Mouse (Mus musculus) spleen, adult 2 months (tissue): ENCODE measurements around the gene Ugt1a7c. TPM values are rescaled to one million over a fixed set of nuclear protein-coding genes. Genes with fewer than 3 reads are reported as not detected.
"Not testable (repeated sequence)": the region's sequence is repeated elsewhere in the genome, so short reads cannot be mapped to it uniquely, and the experiment has no call there.

Experiments used
- DNase-seq, 2 experiments: peaks; one replicate each; pipeline versions ENCODE4 v3.0.0 to v3.0.0-alpha.2; 2012 to 2021; ENCODE audit warnings: low spot score in 2 of 2, low read depth in 1 of 2
- H3K27ac ChIP-seq: fragments of 200-500 bp; 2 replicates; pipeline ENCODE4 v1.5.1; 2012; ENCODE audit warnings: low read length, inconsistent platforms; ENCODE audit not compliant: insufficient read depth
- H3K27me3 ChIP-seq: fragments of 200-500 bp; 2 replicates; pipeline ENCODE4 v1.6.1; 2012; ENCODE audit warnings: mild to moderate bottlenecking, moderate library complexity, low read length, inconsistent platforms; ENCODE audit not compliant: control insufficient read depth, insufficient read depth
- H3K36me3 ChIP-seq: fragments of 200-500 bp; 2 replicates; pipeline ENCODE4 v1.6.1; 2012; ENCODE audit warnings: mild to moderate bottlenecking, low read length, inconsistent platforms; ENCODE audit not compliant: control insufficient read depth, insufficient read depth
- H3K4me1 ChIP-seq: fragments of 200-500 bp; 2 replicates; pipeline ENCODE4 v1.6.1; 2011; ENCODE audit warnings: inconsistent platforms; ENCODE audit not compliant: control insufficient read depth, insufficient read depth, insufficient read length
- H3K4me3 ChIP-seq: fragments of 200-500 bp; 2 replicates; pipeline ENCODE4 v1.5.1; 2011; ENCODE audit warnings: mild to moderate bottlenecking, inconsistent platforms; ENCODE audit not compliant: insufficient read depth, insufficient read length; ENCODE audit errors: extremely low read depth
- CTCF ChIP-seq: fragments of 200-500 bp; IDR thresholded peaks from 2 replicates; pipeline ENCODE4 v1.5.1; 2011; ENCODE audit warnings: mild to moderate bottlenecking, inconsistent platforms; ENCODE audit not compliant: insufficient read depth, insufficient read length, insufficient replicate concordance; ENCODE audit errors: extremely low read depth
- POLR2A ChIP-seq: fragments of 200-500 bp; IDR thresholded peaks from 2 replicates; pipeline ENCODE4 v1.6.1; 2011; ENCODE audit warnings: low read depth, low read length, inconsistent platforms
- WGBS: fragments of 180-500 bp; shearing (Covaris S2); methylation state at CpG from one replicate; pipeline ENCODE4 v1.1.7; 2018; 5-methylcytosine and 5-hydroxymethylcytosine counted together
- polyA plus RNA-seq: library from polyadenylated mRNA; depleted of rRNA; stranded (reverse); fragments of >200 nt; gene quantifications from 2 replicates; pipeline ENCODE4 v1.2.3, GENCODE M21; 2012

Gene Ugt1a7c
- polyA plus RNA-seq, 1 experiment, result 1.5 TPM

DNA sequence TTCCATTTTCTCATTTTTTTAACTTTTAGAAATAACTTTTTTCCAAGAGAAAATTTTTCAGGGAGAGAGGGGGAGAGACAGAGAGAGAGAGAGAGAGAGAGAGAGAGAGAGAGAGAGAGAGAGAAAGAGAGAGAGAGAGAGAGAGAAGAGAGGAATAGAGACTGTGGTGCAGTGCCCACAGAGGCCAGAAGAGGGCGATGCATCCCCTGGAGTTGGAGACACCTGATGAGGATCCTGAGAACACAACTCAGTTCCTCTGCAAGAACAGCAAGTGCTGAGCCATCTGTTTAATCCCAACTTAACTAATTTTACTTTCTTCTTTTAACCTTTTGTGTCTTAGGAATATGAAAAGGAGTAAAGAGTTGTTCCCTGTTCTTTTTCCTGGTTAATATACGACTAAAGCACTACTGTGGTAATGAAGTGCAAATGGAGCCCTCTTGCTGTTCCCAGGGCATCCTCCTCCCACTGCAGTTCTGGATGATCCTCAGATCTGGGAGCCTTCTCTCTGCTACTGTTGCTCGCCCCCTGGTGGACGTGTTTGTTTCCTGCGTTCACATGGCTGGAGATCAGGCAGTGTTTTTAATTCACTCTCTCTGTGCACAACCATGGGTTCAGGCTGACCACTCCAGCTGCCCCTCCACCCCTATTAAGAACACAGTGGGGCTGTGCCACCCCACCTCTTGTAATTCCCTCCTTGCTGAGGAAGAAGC, 49.3 kb downstream of the Ugt1a7c start:
- not testable (repeated sequence) for H3K4me3 ChIP-seq, H3K27me3 ChIP-seq, H3K4me1 ChIP-seq, H3K36me3 ChIP-seq, H3K27ac ChIP-seq
- WGBS, result 27% methylated on average over 5 of the region's 5 CpGs
- DNase-seq, result peak in 1 of 2 experiments; percentile 17
- peak; percentile 26; the same call in 1 of the 2 replicates for TF ChIP-seq CTCF

DNA sequence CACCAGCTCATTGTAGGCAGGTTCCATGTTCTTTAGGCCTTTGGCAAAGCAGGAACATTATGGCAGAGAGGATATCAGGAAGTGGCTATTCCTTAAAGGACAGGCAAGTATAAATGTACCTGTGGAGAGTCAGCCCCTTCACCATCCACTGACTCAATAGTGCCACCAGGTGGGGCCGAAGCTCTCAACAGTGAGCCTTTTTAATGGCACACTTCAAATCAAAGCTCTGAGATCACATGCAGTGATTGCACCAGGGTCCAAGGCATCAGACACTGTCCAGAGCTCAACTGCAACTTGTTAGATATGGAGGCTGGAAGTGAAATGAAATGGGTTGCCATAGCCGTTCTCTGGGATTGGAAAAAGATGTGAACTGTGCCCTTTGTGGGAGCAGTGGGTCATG, 50.4 kb downstream of the Ugt1a7c start:
- not testable (repeated sequence) for H3K4me1 ChIP-seq, H3K36me3 ChIP-seq, DNase-seq, H3K27ac ChIP-seq, H3K27me3 ChIP-seq, H3K4me3 ChIP-seq
- WGBS, result 81% methylated on average over 2 of the region's 2 CpGs

DNA sequence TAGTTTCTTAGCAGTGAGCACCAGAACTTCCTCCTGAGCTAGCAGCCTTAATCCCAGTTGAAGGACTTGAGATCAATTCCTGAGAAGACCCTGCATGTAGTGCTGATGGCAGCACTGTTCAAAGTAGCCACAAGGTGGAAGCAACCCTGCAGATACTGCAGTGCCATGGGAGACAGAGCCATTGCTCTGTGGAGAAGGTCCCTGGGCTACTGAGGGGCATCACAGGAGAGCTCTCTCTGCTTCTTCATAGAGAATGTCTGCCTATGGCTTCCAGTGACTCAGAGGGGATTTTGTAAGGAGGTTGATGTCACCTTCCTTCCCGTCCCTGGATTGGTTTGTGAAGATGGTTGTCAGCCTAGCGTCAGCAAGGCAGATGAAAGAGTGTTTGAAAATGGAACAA, 55.3 kb downstream of the Ugt1a7c start:
- H3K27me3 ChIP-seq, DNase-seq, H3K4me1 ChIP-seq, H3K36me3 ChIP-seq, H3K4me3 ChIP-seq, H3K27ac ChIP-seq: not testable (repeated sequence)
- WGBS, result 91% methylated on average over 2 of the region's 2 CpGs

DNA sequence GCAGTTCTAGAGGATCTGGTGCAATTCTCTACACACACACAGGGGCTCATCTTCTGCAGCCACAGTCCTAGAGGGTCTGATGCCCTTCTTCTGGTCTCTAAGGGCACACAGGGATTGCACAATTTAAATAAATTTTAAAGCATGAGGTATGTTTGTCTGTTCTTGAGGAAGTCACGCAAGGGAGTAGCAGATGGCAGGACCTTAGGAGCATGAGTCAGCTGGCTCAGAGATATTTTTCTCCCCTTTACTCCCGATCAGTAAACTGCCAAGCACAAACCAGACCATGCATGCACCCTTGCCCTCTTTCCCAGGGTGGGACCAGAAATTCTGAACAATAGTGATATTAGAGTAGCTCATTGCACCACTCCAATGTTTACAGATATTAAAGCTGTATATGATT, 63.6 kb downstream of the Ugt1a7c start:
- 50% methylated on average over 2 of the region's 2 CpGs for WGBS
- no peaks in the 10 kb centered on the region for H3K36me3 ChIP-seq
- H3K4me3 ChIP-seq, result no peak overlapping the region
- no peaks in the 10 kb centered on the region for H3K27me3 ChIP-seq
- H3K27ac ChIP-seq, result no peak overlapping the region
- no peaks in the 10 kb centered on the region for H3K4me1 ChIP-seq
- TF ChIP-seq POLR2A (no peak), CTCF (no peak)
- no peak for DNase-seq

DNA sequence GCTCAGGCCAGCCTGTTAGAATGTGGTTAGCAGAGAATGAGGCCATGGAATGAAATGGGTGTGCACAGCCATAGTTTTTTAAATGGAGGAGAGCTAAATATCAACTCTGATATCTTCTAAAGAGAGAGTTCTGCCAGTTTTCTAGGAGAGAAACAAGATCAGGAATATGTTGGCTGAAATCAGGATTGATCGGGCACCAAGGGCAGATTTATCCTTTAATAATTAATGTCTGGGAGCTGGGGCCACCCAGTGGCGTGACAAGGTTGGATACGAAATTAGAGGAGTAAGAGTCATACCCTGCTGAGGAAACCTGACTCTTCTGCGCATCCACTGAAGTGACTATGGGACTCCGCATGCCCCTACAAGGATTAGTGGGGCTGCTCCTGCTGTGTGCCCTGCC, 70.8 kb downstream of the Ugt1a7c start, which contains the start of gene Ugt1a5:
Ugt1a5 (plus strand) TSS at position 302 of the 400 bp plus-strand sequence.
- no peak within 1 kb of the TSS for H3K4me3 ChIP-seq
- TF ChIP-seq POLR2A (no peak), CTCF (no peak)
- WGBS, result 94% methylated on average over 5 of the region's 5 CpGs
- H3K27ac ChIP-seq, result no peak within 1 kb of the TSS
- no peak for DNase-seq
- no peaks in the 10 kb centered on the region for H3K36me3 ChIP-seq
- H3K4me1 ChIP-seq, result no peaks in the 10 kb centered on the region
- H3K27me3 ChIP-seq, result no peaks in the 10 kb centered on the region

DNA sequence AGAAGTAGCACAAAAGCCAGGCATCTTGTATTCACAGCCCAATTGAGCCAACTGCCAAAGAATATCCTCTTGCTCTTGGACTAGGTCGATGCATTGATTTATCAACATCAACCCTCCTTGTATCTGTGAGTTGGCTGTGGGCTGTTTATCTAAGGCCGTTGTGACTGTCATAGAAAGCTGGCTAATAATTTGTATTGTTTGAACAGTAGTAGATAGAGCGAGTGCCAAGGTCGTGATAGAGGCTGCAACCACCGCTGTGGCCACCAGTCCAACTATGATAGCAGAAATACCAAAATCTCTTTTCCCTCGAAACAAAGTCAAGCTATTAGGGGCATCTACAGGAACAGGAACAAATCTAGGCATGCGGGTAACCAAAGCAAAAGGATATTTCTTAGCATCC, 77.3 kb downstream of the Ugt1a7c start:
- H3K4me1 ChIP-seq, H3K4me3 ChIP-seq, H3K36me3 ChIP-seq, H3K27me3 ChIP-seq, DNase-seq, H3K27ac ChIP-seq: not testable (repeated sequence)
- 80% methylated on average over 7 of the region's 7 CpGs for WGBS

DNA sequence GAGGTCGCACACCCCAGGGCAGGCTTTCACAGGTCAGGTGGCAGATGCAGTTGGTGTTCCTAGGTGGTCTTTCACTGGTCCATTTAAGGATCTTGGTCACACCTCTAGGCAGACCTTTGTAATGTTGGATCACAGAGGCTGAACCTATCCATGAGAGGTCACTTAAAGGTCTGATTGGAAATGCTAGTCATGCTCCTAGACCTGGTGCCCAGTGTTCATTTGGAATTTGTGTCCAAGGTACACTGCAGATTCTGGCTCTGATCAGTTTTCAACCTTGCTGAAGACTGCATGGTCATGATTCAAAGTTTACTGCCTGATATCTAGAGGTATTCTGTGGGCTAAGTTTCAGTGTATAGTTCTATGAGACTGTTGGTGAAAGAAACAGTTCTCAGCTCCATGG, 84.8 kb downstream of the Ugt1a7c start:
- Histone ChIP-seq H3K36me3 (no peaks in the 10 kb centered on the region), H3K27ac (no peak overlapping the region), H3K4me3 (no peak overlapping the region), H3K27me3 (no peaks in the 10 kb centered on the region), H3K4me1 (no peaks in the 10 kb centered on the region)
- WGBS, result 95% methylated on average over 1 of the region's 1 CpGs
- no peak for DNase-seq
- TF ChIP-seq POLR2A (no peak), CTCF (no peak)
